Mouse (Mus musculus) G1E (cell line): Measurements from ENCODE around the gene Nfe2l1.

Experiments
- CTCF ChIP-seq: IDR thresholded peaks from 2 replicates; pipeline ENCODE4 v1.5.1; 2012; ENCODE audit warnings: low read depth, low read length, inconsistent platforms, mixed read lengths
- GATA1 ChIP-seq: IDR thresholded peaks from 2 replicates; pipeline ENCODE4 v1.6.1; 2012; ENCODE audit warnings: borderline replicate concordance, low read length, inconsistent platforms, mixed read lengths
- GATA2 ChIP-seq: IDR thresholded peaks from 2 replicates; pipeline ENCODE4 v1.6.1; 2012; ENCODE audit warnings: low read depth, low read length, inconsistent platforms, borderline replicate concordance
- TAL1 ChIP-seq: conservative IDR thresholded peaks from 2 replicates; pipeline ENCODE4 v1.6.1; 2012; ENCODE audit warnings: low read depth, low read length, inconsistent platforms, mixed read lengths

- TF ChIP-seq CTCF (no peak), GATA2 (no peak), GATA1 (no peak), TAL1 (no peak)
These were observed 53.7 kb downstream of the Nfe2l1 start for GRCm38 (mm10) chr11:96776068-96776467.
